Mouse (Mus musculus) MEL (cell line): ENCODE data around the gene Fam83d.

Experiments used
- CHD1 ChIP-seq: IDR thresholded peaks from 2 replicates; pipeline ENCODE4 v1.6.1; 2012; ENCODE audit warnings: low read depth, mild to moderate bottlenecking, inconsistent platforms, low read length, improper control_type of control experiment
- CHD2 ChIP-seq: IDR thresholded peaks from 2 replicates; pipeline ENCODE4 v1.6.1; 2011; ENCODE audit warnings: low read length, improper control_type of control experiment
- CTCF ChIP-seq, 3 experiments: IDR thresholded peaks in 2 of 3; conservative IDR thresholded peaks in 1 of 3; 2 replicates each; pipeline ENCODE4 v1.5.1; 2011 to 2012; ENCODE audit warnings: low read length in 3 of 3, low read depth in 2 of 3, mild to moderate bottlenecking in 2 of 3, improper control_type of control experiment in 1 of 3, inconsistent platforms in 1 of 3, mixed read lengths in 1 of 3, moderate library complexity in 1 of 3; ENCODE audit not compliant: control insufficient read depth in 1 of 3, insufficient read depth in 1 of 3, poor library complexity in 1 of 3, severe bottlenecking in 1 of 3
- E2F4 ChIP-seq: IDR thresholded peaks from 2 replicates; pipeline ENCODE4 v1.6.1; 2011; ENCODE audit warnings: low read depth, low read length, improper control_type of control experiment, borderline replicate concordance
- EP300 ChIP-seq, 2 experiments: IDR thresholded peaks; 2 replicates each; pipeline ENCODE4 v1.6.1; 2011; ENCODE audit warnings: improper control_type of control experiment in 2 of 2, low read length in 2 of 2, low read depth in 1 of 2, mild to moderate bottlenecking in 1 of 2
- GABPA ChIP-seq: IDR thresholded peaks from 2 replicates; pipeline ENCODE4 v1.6.1; 2012; ENCODE audit warnings: low read depth, mild to moderate bottlenecking, inconsistent platforms, low read length, improper control_type of control experiment, moderate library complexity
- GATA1 ChIP-seq: IDR thresholded peaks from 2 replicates; pipeline ENCODE4 v1.6.1; 2011; ENCODE audit warnings: low read depth, low read length, improper control_type of control experiment
- KAT2A ChIP-seq: conservative IDR thresholded peaks from 2 replicates; pipeline ENCODE4 v1.6.1; 2012; ENCODE audit warnings: low read depth, low read length, improper control_type of control experiment, inconsistent platforms
- MAX ChIP-seq: IDR thresholded peaks from 2 replicates; pipeline ENCODE4 v1.6.1; 2011; ENCODE audit warnings: low read length, improper control_type of control experiment
- POLR2AphosphoS2 ChIP-seq: IDR thresholded peaks from 2 replicates; pipeline ENCODE4 v1.6.1; 2011; ENCODE audit warnings: low read length, improper control_type of control experiment
- RAD21 ChIP-seq: IDR thresholded peaks from 2 replicates; pipeline ENCODE4 v1.6.1; 2011; ENCODE audit warnings: mild to moderate bottlenecking, low read depth, low read length, improper control_type of control experiment
- TBP ChIP-seq: IDR thresholded peaks from 2 replicates; pipeline ENCODE4 v1.8.0; 2011; ENCODE audit warnings: low read depth, low read length, improper control_type of control experiment
- ZC3H11A ChIP-seq: IDR thresholded peaks from 2 replicates; pipeline ENCODE4 v1.6.1; 2012; ENCODE audit warnings: low read depth, mild to moderate bottlenecking, inconsistent platforms, low read length, improper control_type of control experiment
- ZKSCAN1 ChIP-seq: IDR thresholded peaks from 2 replicates; pipeline ENCODE4 v1.6.1; 2012; ENCODE audit warnings: low read depth, mild to moderate bottlenecking, inconsistent platforms, low read length, improper control_type of control experiment, moderate library complexity

- TF ChIP-seq MAX (no peak), CTCF (IDR thresholded peaks at IDR 0.05 in 2 of 3, conservative IDR thresholded peaks at IDR 0.05 in 1 of 3; ENCODE audit: control insufficient read depth in 1 of 3, insufficient read depth in 1 of 3, low read depth in 2 of 3, low read length in 3 of 3, poor library complexity in 1 of 3, severe bottlenecking in 1 of 3) (no peak; a peak in 1 of 6 replicates), ZKSCAN1 (no peak), ZC3H11A (no peak), POLR2AphosphoS2 (no peak), E2F4 (no peak), GABPA (no peak), RAD21 (no peak), GATA1 (no peak), CHD1 (no peak), CHD2 (no peak), EP300 (IDR thresholded peaks at IDR 0.05; ENCODE audit: low read depth in 1 of 2, low read length in 2 of 2) (no peak), KAT2A (no peak), TBP (no peak)
Measured at GRCm38 (mm10) chr2:158803575-158803974, 35.7 kb downstream of the Fam83d start.
